Mouse (Mus musculus): ENCODE data around the gene Ran. TPM values are rescaled to one million over a fixed set of nuclear protein-coding genes. Genes with fewer than 3 reads are reported as not detected.
"Not testable (repeated sequence)": the region's sequence is repeated elsewhere in the genome, so short reads cannot be mapped to it uniquely, and the experiment has no call there.

Ran gene
- total RNA-seq (2021) = 100 to 1,000 TPM; 185 to 226 TPM
- long read RNA-seq, experiment 1, transcript Ran-202 (6 exons, 2,423 nt) = minor isoform, 7 of 145 reads
- long read RNA-seq, experiment 1, transcript Ran-201 (7 exons, 2,377 nt) = major isoform, 129 of 145 reads
- long read RNA-seq, experiment 1, partial matches to known transcripts = 2 of 145 reads
- long read RNA-seq, experiment 1, other reads (novel, unspliced or antisense) = 7 of 145 reads
- long read RNA-seq, experiment 2, transcript Ran-201 (7 exons, 2,377 nt) = major isoform, 492 of 548 reads
- long read RNA-seq, experiment 2, transcript Ran-202 (6 exons, 2,423 nt) = minor isoform, 26 of 548 reads
- long read RNA-seq, experiment 2, partial matches to known transcripts = 14 of 548 reads
- long read RNA-seq, experiment 2, other reads (novel, unspliced or antisense) = 16 of 548 reads

- peak; percentile 93 to 96 for DNase-seq (ENCODE audit: low spot score in 2 of 2)
Measured at GRCm38 (mm10) chr5:129019497-129020299, at the start of gene Ran. Gene Ran, plus strand, starts transcription at chr5:129020069.

- DNase-seq (ENCODE audit: low spot score in 2 of 2) = no peak
Measured at GRCm38 (mm10) chr5:128970878-128971277, 49.0 kb upstream of the Ran start.

GRCm38 (mm10) chr5:128971298-128971697 is 48.6 kb upstream of the Ran start:
- peak; percentile 66 to 69 for DNase-seq (ENCODE audit: low spot score in 2 of 2)

- no peak for DNase-seq (ENCODE audit: low spot score in 2 of 2)
Measured at GRCm38 (mm10) chr5:128976266-128976665, 43.6 kb upstream of the Ran start.

GRCm38 (mm10) chr5:128977466-128977865 is 42.4 kb upstream of the Ran start:
- DNase-seq (ENCODE audit: low spot score in 2 of 2) = not testable (repeated sequence)

GRCm38 (mm10) chr5:128978957-128979356 is 40.9 kb upstream of the Ran start:
- DNase-seq (ENCODE audit: low spot score in 2 of 2) = no peak

GRCm38 (mm10) chr5:128980857-128981256 is 39.0 kb upstream of the Ran start:
- no peak for DNase-seq (ENCODE audit: low spot score in 2 of 2)

- peak; percentile 74 to 77 for DNase-seq (ENCODE audit: low spot score in 2 of 2)
Measured at GRCm38 (mm10) chr5:128981607-128982006, 38.3 kb upstream of the Ran start.

- no peak for DNase-seq (ENCODE audit: low spot score in 2 of 2)
Measured at GRCm38 (mm10) chr5:128984536-128984935, 35.3 kb upstream of the Ran start.

GRCm38 (mm10) chr5:128985946-128986345 is 33.9 kb upstream of the Ran start:
- no peak for DNase-seq (ENCODE audit: low spot score in 2 of 2)

- DNase-seq (ENCODE audit: low spot score in 2 of 2) = no peak
Measured at GRCm38 (mm10) chr5:128987141-128987954, 32.5 kb upstream of the Ran start.

GRCm38 (mm10) chr5:129000706-129001468 is 19.0 kb upstream of the Ran start:
- DNase-seq (ENCODE audit: low spot score in 2 of 2) = no peak

- DNase-seq (ENCODE audit: low spot score in 2 of 2) = no peak
Measured at GRCm38 (mm10) chr5:129002571-129003011, 17.3 kb upstream of the Ran start.

GRCm38 (mm10) chr5:129005416-129005815 is 14.5 kb upstream of the Ran start:
- DNase-seq (ENCODE audit: low spot score in 2 of 2) = no peak

- DNase-seq (ENCODE audit: low spot score in 2 of 2) = no peak
Measured at GRCm38 (mm10) chr5:129006031-129006788, 13.7 kb upstream of the Ran start.

GRCm38 (mm10) chr5:129007105-129007957 is 12.5 kb upstream of the Ran start:
- no peak for DNase-seq (ENCODE audit: low spot score in 2 of 2)

GRCm38 (mm10) chr5:129008008-129008407 is 11.9 kb upstream of the Ran start:
- DNase-seq (ENCODE audit: low spot score in 2 of 2) = no peak

- DNase-seq (ENCODE audit: low spot score in 2 of 2) = peak; percentile 95 to 96
Measured at GRCm38 (mm10) chr5:129008412-129008826, 11.4 kb upstream of the Ran start, which contains the start of gene Stx2. Gene Stx2, minus strand, starts transcription at chr5:129008574.

GRCm38 (mm10) chr5:129009577-129009976 is 10.3 kb upstream of the Ran start:
- DNase-seq (ENCODE audit: low spot score in 2 of 2) = no peak

Data from adrenal gland, adult 18-20 months (tissue).